Mouse (Mus musculus): ENCODE measurements at regions not wholly inside any gene's neighbourhood (a gene's known extent, or its start where the extent isn't known, plus 50 kb on each side); places are given as distances from the start of the nearest gene placed in this dataset.

- DNase-seq (ENCODE audit: low read depth, low spot score), result no peak
These were observed 60.5 kb upstream of the Bach2 start for GRCm38 (mm10) chr4:32177933-32178639.

- peak; percentile 60 for DNase-seq (ENCODE audit: low read depth, low spot score)
These were observed 58.8 kb upstream of the Bach2 start for GRCm38 (mm10) chr4:32179707-32180241.

GRCm38 (mm10) chr4:32183791-32184190, 54.8 kb upstream of the Bach2 start:
- no peak for DNase-seq (ENCODE audit: low read depth, low spot score)

- DNase-seq (ENCODE audit: low read depth, low spot score), result no peak
These were observed 52.6 kb upstream of the Bach2 start for GRCm38 (mm10) chr4:32185986-32186385.

GRCm38 (mm10) chr4:32187154-32187553, 51.5 kb upstream of the Bach2 start:
- DNase-seq (ENCODE audit: low read depth, low spot score), result no peak

GRCm38 (mm10) chr4:32188076-32188475, 50.5 kb upstream of the Bach2 start:
- no peak for DNase-seq (ENCODE audit: low read depth, low spot score)

- DNase-seq (ENCODE audit: low read depth, low spot score), result no peak
These were observed 49.7 kb upstream of the Bach2 start for GRCm38 (mm10) chr4:32188752-32189415.
